Mouse (Mus musculus): ENCODE measurements around the gene Olfr1188.
A peak's percentile ranks its signal among the peaks of the same experiment; 100 is the strongest.

Gene Olfr1188

DNA sequence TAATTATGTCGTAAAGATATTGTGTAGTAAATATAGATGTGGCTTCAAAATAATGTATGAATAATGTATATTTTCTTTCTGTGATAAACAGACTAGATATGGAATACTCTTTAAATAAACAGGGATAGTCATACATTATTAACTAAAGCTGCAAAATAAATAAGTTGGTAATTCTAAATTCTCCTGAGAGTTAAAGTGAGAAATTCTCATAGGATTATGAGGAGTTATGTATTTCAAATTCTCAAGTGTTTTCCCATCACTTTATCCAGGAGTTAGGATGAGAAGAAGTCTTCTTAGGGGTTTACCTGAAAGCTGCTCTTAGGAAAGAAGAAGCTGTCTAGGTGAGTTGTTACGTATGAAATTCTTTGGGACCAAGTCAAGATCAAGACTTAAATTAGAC is at the start of gene Olfr1188:
Gene Olfr1188 (plus strand): TSS at position 301 of the 400 bp plus-strand sequence.
- no peak for DNase-seq (ENCODE audit: low read depth, low spot score)

DNA sequence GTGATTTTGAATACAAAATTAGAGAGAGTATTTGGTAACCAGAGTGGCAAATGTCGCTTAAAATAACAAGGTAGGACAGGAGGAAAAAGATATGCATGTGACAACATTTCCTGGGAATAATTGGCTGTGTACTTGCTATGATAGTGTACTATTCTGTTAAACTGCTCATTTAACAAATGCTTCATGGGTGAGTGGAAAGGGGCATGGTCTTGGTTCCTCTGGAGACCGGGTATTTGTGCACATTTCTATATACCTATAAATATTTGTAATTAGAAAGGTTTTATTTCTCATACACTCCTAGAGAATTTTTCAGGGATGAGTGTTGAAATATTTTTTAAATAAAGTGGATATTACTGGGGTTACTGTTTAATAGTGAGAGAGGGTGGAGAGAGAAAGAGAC is 38.5 kb upstream of the Olfr1188 start, which contains the start of gene Olfr1186:
Gene Olfr1186 (plus strand): TSS at position 301 of the 400 bp plus-strand sequence.
- DNase-seq (ENCODE audit: low read depth, low spot score), result no peak

DNA sequence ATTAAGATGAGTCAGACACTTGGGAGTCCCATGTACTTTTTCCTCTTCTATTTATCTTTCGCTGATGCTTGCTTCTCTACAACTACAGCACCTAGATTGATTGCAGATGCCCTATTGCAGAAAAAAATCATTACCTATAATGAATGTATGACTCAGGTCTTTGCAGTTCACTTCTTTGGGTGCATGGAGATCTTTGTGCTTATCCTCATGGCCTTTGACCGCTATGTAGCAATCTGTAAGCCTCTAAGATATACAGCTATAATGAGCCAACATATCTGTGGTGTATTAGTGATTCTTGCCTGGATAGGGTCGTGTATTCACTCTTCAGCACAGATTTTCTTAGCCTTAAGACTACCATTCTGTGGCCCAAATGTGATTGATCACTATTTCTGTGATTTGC is 31.0 kb upstream of the Olfr1188 start:
- no peak for DNase-seq (ENCODE audit: low read depth, low spot score)

DNA sequence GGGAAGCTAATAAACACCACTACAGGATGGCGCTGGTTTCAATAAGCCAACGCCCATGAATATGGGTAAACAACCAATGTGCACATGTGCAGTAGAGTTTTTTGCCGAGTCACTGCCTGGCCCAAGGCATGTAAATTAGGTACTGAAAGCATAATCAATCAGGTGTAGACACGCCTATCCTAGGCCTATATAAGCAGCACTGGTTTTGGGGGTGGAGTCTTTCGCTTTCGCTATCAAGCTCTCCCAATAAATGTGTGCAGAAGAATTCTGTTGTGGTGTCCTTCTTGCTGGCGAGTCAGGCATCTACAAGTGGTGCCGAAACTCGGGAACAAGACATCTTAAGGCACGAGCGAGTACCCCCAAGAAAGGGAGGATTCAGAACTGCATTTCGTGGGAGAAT is 16.0 kb downstream of the Olfr1188 start:
- peak; percentile 17 for DNase-seq (ENCODE audit: low read depth, low spot score)

DNA sequence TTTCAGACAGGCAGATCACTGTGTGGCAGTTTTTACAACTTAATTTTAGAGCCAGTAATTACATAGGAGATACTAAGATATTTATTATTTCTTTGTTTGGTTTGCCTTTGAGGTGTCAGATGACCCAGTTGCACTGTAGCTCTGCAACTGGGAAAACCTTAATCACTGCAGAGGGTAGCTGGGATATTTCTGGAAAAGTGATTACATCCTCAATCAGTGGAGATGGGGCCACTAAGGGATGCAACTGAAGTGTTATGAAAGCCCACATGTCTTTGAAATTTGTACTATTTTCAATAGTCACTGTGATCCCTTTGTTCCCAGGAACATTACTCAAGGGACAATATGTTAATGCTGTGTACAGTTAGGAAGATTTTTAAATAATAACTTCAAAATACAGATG is 29.4 kb downstream of the Olfr1188 start, which contains the start of gene Olfr1189:
Gene Olfr1189 (plus strand): TSS at position 301 of the 400 bp plus-strand sequence.
- no peak for DNase-seq (ENCODE audit: low read depth, low spot score)

Data from R1 (cell line).